Mouse (Mus musculus) C2C12 (cell line): ENCODE results near the gene Sdk2.

Experiments used
- CTCF ChIP-seq: IDR thresholded peaks from one replicate; pipeline ENCODE4 v1.5.1; 2011; ENCODE audit not compliant: control insufficient read depth, insufficient read depth, insufficient read length
- USF1 ChIP-seq: IDR thresholded peaks from one replicate; pipeline ENCODE4 v1.6.1; 2011; ENCODE audit warnings: low read depth, mild to moderate bottlenecking, control low read depth, moderate library complexity

DNA sequence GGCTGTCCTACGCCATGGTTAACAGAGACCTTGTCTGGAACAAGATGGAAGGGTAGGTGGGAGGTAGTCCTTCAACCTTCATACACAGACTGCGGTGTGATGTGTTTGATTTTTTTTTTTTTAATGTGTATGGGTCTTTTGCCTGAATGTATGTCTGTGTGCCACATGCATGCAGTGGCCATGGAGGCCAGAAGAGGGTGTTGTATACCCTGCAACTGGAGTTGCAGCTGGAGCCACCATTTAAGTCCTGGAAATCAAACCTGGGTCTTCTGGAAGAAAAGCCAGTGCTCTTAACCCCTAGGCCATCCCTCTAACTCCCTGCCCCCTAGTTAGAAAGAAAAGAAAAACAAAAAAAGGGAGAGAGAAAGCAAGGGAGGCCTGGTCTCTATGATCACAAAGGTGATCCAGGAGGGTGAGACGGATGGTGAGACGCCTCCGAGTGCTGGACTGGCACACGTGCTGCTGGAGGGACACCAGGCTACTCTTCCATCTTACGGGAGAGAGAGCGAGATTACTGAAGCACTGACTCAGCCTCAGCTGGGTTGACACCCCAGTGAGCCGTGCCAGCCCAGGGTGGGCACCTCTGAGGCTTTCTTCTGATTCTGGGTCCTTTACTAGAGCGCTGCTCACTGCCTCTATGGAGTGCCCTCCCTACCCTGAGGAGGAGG is 334.8 kb downstream of the Sdk2 start:
- TF ChIP-seq CTCF, result no peak
- TF ChIP-seq USF1, result peak; percentile 36
